Mouse (Mus musculus) heart, embryonic 14.5 days (tissue): ENCODE data around the gene Prr14. TPM values are rescaled to one million over a fixed set of nuclear protein-coding genes. Genes with fewer than 3 reads are reported as not detected.
"Not testable (repeated sequence)": the region's sequence is repeated elsewhere in the genome, so short reads cannot be mapped to it uniquely, and the experiment has no call there.

Experiments used
- ATAC-seq: fragments of 200-750 bp; cut with Nextera tagmentation; 2 replicates; pipeline ENCODE4 v1.8.0; 2017; ENCODE audit warnings: low read depth, moderate TSS enrichment; ENCODE audit not compliant: insufficient number of reproducible peaks, insufficient read depth, low FRiP score
- H3K27ac ChIP-seq, 2 experiments: fragments of 200-500 bp in 1 of 2; fragments of 300-500 bp in 1 of 2; sonication (generic) in 1 of 2; replicated peaks in 1 of 2; 2 replicates each; pipeline ENCODE4 v1.5.1; 2012 to 2014; ENCODE audit warnings: low read depth in 2 of 2, low read length in 2 of 2, control low read depth in 1 of 2, mild to moderate bottlenecking in 1 of 2, mixed read lengths in 1 of 2; ENCODE audit not compliant: control insufficient read depth in 1 of 2, insufficient read depth in 1 of 2
- H3K27me3 ChIP-seq: fragments of 300-500 bp; sonication (generic); 2 replicates; pipeline ENCODE4 v1.6.1; 2014; ENCODE audit warnings: mild to moderate bottlenecking, low read length, control low read depth; ENCODE audit not compliant: control insufficient read depth, insufficient read depth
- H3K36me3 ChIP-seq: fragments of 300-500 bp; sonication (generic); 2 replicates; pipeline ENCODE4 v1.6.1; 2014; ENCODE audit warnings: mild to moderate bottlenecking, control low read depth, low read length, mixed read lengths; ENCODE audit not compliant: control insufficient read depth, insufficient read depth
- H3K4me1 ChIP-seq, 2 experiments: fragments of 200-500 bp in 1 of 2; fragments of 300-500 bp in 1 of 2; sonication (generic) in 1 of 2; 2 replicates each; pipeline ENCODE4 v1.6.1; 2012 to 2014; ENCODE audit warnings: low read length in 2 of 2, control low read depth in 1 of 2, mixed read lengths in 1 of 2; ENCODE audit not compliant: control insufficient read depth in 2 of 2, insufficient read depth in 2 of 2
- H3K4me2 ChIP-seq: fragments of 300-500 bp; sonication (generic); 2 replicates; pipeline ENCODE4 v1.6.1; 2014; ENCODE audit warnings: mild to moderate bottlenecking, low read length
- H3K4me3 ChIP-seq, 2 experiments: fragments of 200-500 bp in 1 of 2; fragments of 300-500 bp in 1 of 2; sonication (generic) in 1 of 2; 2 replicates each; pipeline ENCODE4 v1.5.1; 2012 to 2014; ENCODE audit warnings: low read length in 2 of 2, mild to moderate bottlenecking in 2 of 2, control low read depth in 1 of 2, low read depth in 1 of 2, moderate library complexity in 1 of 2; ENCODE audit not compliant: control insufficient read depth in 1 of 2, insufficient read depth in 1 of 2
- H3K9ac ChIP-seq: fragments of 300-500 bp; sonication (generic); 2 replicates; pipeline ENCODE4 v1.6.1; 2014; ENCODE audit warnings: mild to moderate bottlenecking, low read length
- H3K9me3 ChIP-seq: fragments of 300-500 bp; sonication (generic); 2 replicates; pipeline ENCODE4 v1.6.1; 2016; ENCODE audit warnings: low read length, control low read depth; ENCODE audit not compliant: control insufficient read depth
- WGBS: fragments of 180-500 bp; shearing (Covaris S2); extraction: QIAGEN DNeasy Blood & Tissue Kit; methylation state at CpG from one replicate; pipeline ENCODE4 v1.1.7; 2014; 5-methylcytosine and 5-hydroxymethylcytosine counted together
- polyA plus RNA-seq: library from polyadenylated mRNA; unstranded; fragments of >200 nt; fragmentation: Nextera tagmentation; extraction: Ambion mirVana; gene quantifications from 2 replicates; pipeline ENCODE4 v1.2.1, GENCODE M21; 2014

The Prr14 gene
- polyA plus RNA-seq, 1 experiment from 2014 or later: 37.5 TPM

GRCm38 (mm10) chr7:127478635-127479317 lies 19.4 kb downstream of the Prr14 start, which contains the start of gene Fbrs:
Gene Fbrs (plus strand): TSS chr7:127479199.
- H3K27ac ChIP-seq: peak within 1 kb of the TSS; percentile 94 to 98
- peak within 1 kb of the TSS; percentile 88 for H3K4me2 ChIP-seq
- no peaks in the 10 kb centered on the region for H3K9me3 ChIP-seq
- WGBS: under 1% methylated on average over 60 of the region's 62 CpGs
- peaks cover 66% of the 10 kb centered on the region for H3K36me3 ChIP-seq
- peaks cover 3 to 22% of the 10 kb centered on the region in 2 experiments; a peak in 3 of 4 replicates for H3K4me1 ChIP-seq
- peak; percentile 82 for ATAC-seq
- H3K4me3 ChIP-seq: peak within 1 kb of the TSS; percentile 99
- no peaks in the 10 kb centered on the region for H3K27me3 ChIP-seq
- peak within 1 kb of the TSS; percentile 97 for H3K9ac ChIP-seq

- peak overlapping the region; percentile 88 for H3K4me2 ChIP-seq
- no peaks in the 10 kb centered on the region for H3K27me3 ChIP-seq
- no peak for ATAC-seq
- peaks cover 66% of the 10 kb centered on the region for H3K36me3 ChIP-seq
- no peaks in the 10 kb centered on the region for H3K9me3 ChIP-seq
- peaks cover 3 to 22% of the 10 kb centered on the region in 2 experiments; a peak in 3 of 4 replicates for H3K4me1 ChIP-seq
- peak overlapping the region; percentile 97 for H3K9ac ChIP-seq
- peak overlapping the region; percentile 94 to 98 for H3K27ac ChIP-seq
- H3K4me3 ChIP-seq: peak overlapping the region; percentile 99
- WGBS: 4% methylated on average over 48 of the region's 48 CpGs
These were observed 20.2 kb downstream of the Prr14 start for GRCm38 (mm10) chr7:127479318-127480225.

GRCm38 (mm10) chr7:127480321-127480720 lies 20.9 kb downstream of the Prr14 start:
- Histone ChIP-seq H3K4me1 (peaks cover 3 to 22% of the 10 kb centered on the region in 2 experiments; a peak in 3 of 4 replicates), H3K36me3 (peaks cover 66% of the 10 kb centered on the region), H3K9ac (peak overlapping the region; percentile 97), H3K27ac (no peak overlapping the region), H3K27me3 (no peaks in the 10 kb centered on the region), H3K4me2 (peak overlapping the region; percentile 88), H3K9me3 (no peaks in the 10 kb centered on the region), H3K4me3 (peak overlapping the region; percentile 99)
- 63% methylated on average over 2 of the region's 2 CpGs for WGBS
- no peak for ATAC-seq

GRCm38 (mm10) chr7:127485416-127485815 lies 26.0 kb downstream of the Prr14 start:
- H3K4me1 ChIP-seq: peaks cover 0 to 5% of the 10 kb centered on the region in 2 experiments; a peak in 2 of 4 replicates
- no peak overlapping the region for H3K9ac ChIP-seq
- ATAC-seq: no peak
- no peak overlapping the region for H3K4me2 ChIP-seq
- H3K27me3 ChIP-seq: no peaks in the 10 kb centered on the region
- H3K4me3 ChIP-seq: no peak overlapping the region
- no peaks in the 10 kb centered on the region for H3K9me3 ChIP-seq
- 72% methylated on average over 5 of the region's 5 CpGs for WGBS
- no peak overlapping the region for H3K27ac ChIP-seq
- peaks cover 97% of the 10 kb centered on the region for H3K36me3 ChIP-seq

- not testable (repeated sequence) for H3K9me3 ChIP-seq, ATAC-seq, H3K9ac ChIP-seq, H3K27me3 ChIP-seq, H3K27ac ChIP-seq, H3K4me1 ChIP-seq, H3K4me3 ChIP-seq, H3K4me2 ChIP-seq
- 83% methylated on average over 4 of the region's 5 CpGs for WGBS
- peaks cover 89% of the 10 kb centered on the region for H3K36me3 ChIP-seq
These were observed 29.0 kb downstream of the Prr14 start for GRCm38 (mm10) chr7:127488364-127488763.

GRCm38 (mm10) chr7:127489982-127490381 lies 30.6 kb downstream of the Prr14 start:
- no peaks in the 10 kb centered on the region for H3K9me3 ChIP-seq
- 91% methylated on average over 7 of the region's 7 CpGs for WGBS
- H3K27ac ChIP-seq: no peak overlapping the region
- H3K36me3 ChIP-seq: peaks cover 72% of the 10 kb centered on the region
- H3K27me3 ChIP-seq: no peaks in the 10 kb centered on the region
- no peak for ATAC-seq
- H3K4me1 ChIP-seq: peaks cover 0 to 8% of the 10 kb centered on the region in 2 experiments; a peak in 1 of 4 replicates
- H3K4me3 ChIP-seq: no peak overlapping the region
- no peak overlapping the region for H3K9ac ChIP-seq
- no peak overlapping the region for H3K4me2 ChIP-seq

GRCm38 (mm10) chr7:127491846-127492245 lies 32.4 kb downstream of the Prr14 start:
- H3K4me2 ChIP-seq: no peak overlapping the region
- H3K27ac ChIP-seq: no peak overlapping the region
- no peak overlapping the region for H3K9ac ChIP-seq
- no peak for ATAC-seq
- peaks cover 54% of the 10 kb centered on the region for H3K36me3 ChIP-seq
- WGBS: 88% methylated on average over 3 of the region's 3 CpGs
- H3K9me3 ChIP-seq: no peaks in the 10 kb centered on the region
- H3K4me1 ChIP-seq: peaks cover 0 to 12% of the 10 kb centered on the region in 2 experiments; a peak in 1 of 4 replicates
- no peaks in the 10 kb centered on the region for H3K27me3 ChIP-seq
- no peak overlapping the region for H3K4me3 ChIP-seq
